Mouse (Mus musculus): ENCODE measurements around the gene Rad9a.

- TF ChIP-seq CTCF (IDR thresholded peaks at IDR 0.05; ENCODE audit: low read depth) = no peak
- no peak for TF ChIP-seq EP300 (IDR thresholded peaks at IDR 0.05; ENCODE audit: low read depth)
These were observed 54.4 kb downstream of the Rad9a start for GRCm38 (mm10) chr19:4147022-4147405.
